Mouse (Mus musculus): ENCODE results near the gene Lgmn. TPM values are rescaled to one million over a fixed set of nuclear protein-coding genes. Genes with fewer than 3 reads are reported as not detected.

Lgmn gene
- polyA plus RNA-seq (2012; rRNA removed) = 344 and 377 TPM in 2 replicates

GRCm38 (mm10) chr12:102439632-102440023, at the start of gene Lgmn:
TSS of gene Lgmn (minus strand) at chr12:102439813.

GRCm38 (mm10) chr12:102468894-102469764, 29.5 kb upstream of the Lgmn start, which contains the start of gene Golga5:
TSS of gene Golga5 (plus strand) at chr12:102469135.

Other genes starting within 250 kb of the Lgmn start
- 9.0 and 9.6 TPM in 2 replicates for gene Rin3, start 156.8 kb downstream of the Lgmn start, polyA plus RNA-seq (2012; rRNA removed)
- 9.7 and 10.1 TPM in 2 replicates for gene Golga5, start 29.3 kb upstream of the Lgmn start, polyA plus RNA-seq (2012; rRNA removed)
- gene Chga, start 115.2 kb upstream of the Lgmn start, polyA plus RNA-seq (2012; rRNA removed) = 1.5 and 1.6 TPM in 2 replicates